Mouse (Mus musculus) myocyte (in vitro differentiated cells): ENCODE data around the gene Zfp853.

ENCODE experiments used
- CEBPB ChIP-seq: IDR thresholded peaks from 2 replicates; pipeline ENCODE4 v1.6.1; 2011; ENCODE audit warnings: mild to moderate bottlenecking, moderate library complexity; ENCODE audit not compliant: poor library complexity, insufficient read depth, severe bottlenecking
- E2F4 ChIP-seq: IDR thresholded peaks from one replicate; pipeline ENCODE4 v1.6.1; 2011; ENCODE audit warnings: mild to moderate bottlenecking, control low read depth, moderate library complexity; ENCODE audit not compliant: insufficient read depth
- MAX ChIP-seq: IDR thresholded peaks from one replicate; pipeline ENCODE4 v1.6.1; 2011; ENCODE audit warnings: low read depth, mild to moderate bottlenecking, control low read depth
- MYOD1 ChIP-seq, 3 experiments: IDR thresholded peaks; one replicate each; pipeline ENCODE4 v1.6.1; 2011; ENCODE audit warnings: control low read depth in 2 of 3, low read depth in 2 of 3, mild to moderate bottlenecking in 2 of 3, moderate library complexity in 1 of 3; ENCODE audit not compliant: insufficient read length in 2 of 3, control insufficient read depth in 1 of 3
- MYOG ChIP-seq, 3 experiments: IDR thresholded peaks; one replicate each; pipeline ENCODE4 v1.6.1; 2011; ENCODE audit warnings: control low read depth in 2 of 3, low read depth in 2 of 3, mild to moderate bottlenecking in 2 of 3; ENCODE audit not compliant: insufficient read length in 2 of 3, control insufficient read depth in 1 of 3, insufficient read depth in 1 of 3
- POLR2A ChIP-seq: IDR thresholded peaks from one replicate; pipeline ENCODE4 v1.6.1; 2011; ENCODE audit warnings: low read depth, mild to moderate bottlenecking, control low read depth, moderate library complexity; ENCODE audit not compliant: insufficient read length
- POLR2AphosphoS2 ChIP-seq: IDR thresholded peaks from one replicate; pipeline ENCODE4 v1.6.1; 2011; ENCODE audit warnings: low read depth, control low read depth; ENCODE audit not compliant: insufficient read length
- REST ChIP-seq: IDR thresholded peaks from one replicate; pipeline ENCODE4 v1.6.1; 2011; ENCODE audit warnings: mild to moderate bottlenecking, control low read depth, moderate library complexity; ENCODE audit not compliant: insufficient read depth, insufficient read length
- SRF ChIP-seq: IDR thresholded peaks from one replicate; pipeline ENCODE4 v1.6.1; 2011; ENCODE audit warnings: low read depth; ENCODE audit not compliant: control insufficient read depth, insufficient read length
- TCF12 ChIP-seq: IDR thresholded peaks from one replicate; pipeline ENCODE4 v1.6.1; 2011; ENCODE audit warnings: mild to moderate bottlenecking, control low read depth; ENCODE audit not compliant: poor library complexity, insufficient read depth, severe bottlenecking
- TCF3 ChIP-seq: IDR thresholded peaks from one replicate; pipeline ENCODE4 v1.6.1; 2011; ENCODE audit warnings: low read depth, control low read depth; ENCODE audit not compliant: insufficient read length
- USF1 ChIP-seq: IDR thresholded peaks from one replicate; pipeline ENCODE4 v1.6.1; 2011; ENCODE audit warnings: low read depth, mild to moderate bottlenecking, control low read depth, moderate library complexity

DNA sequence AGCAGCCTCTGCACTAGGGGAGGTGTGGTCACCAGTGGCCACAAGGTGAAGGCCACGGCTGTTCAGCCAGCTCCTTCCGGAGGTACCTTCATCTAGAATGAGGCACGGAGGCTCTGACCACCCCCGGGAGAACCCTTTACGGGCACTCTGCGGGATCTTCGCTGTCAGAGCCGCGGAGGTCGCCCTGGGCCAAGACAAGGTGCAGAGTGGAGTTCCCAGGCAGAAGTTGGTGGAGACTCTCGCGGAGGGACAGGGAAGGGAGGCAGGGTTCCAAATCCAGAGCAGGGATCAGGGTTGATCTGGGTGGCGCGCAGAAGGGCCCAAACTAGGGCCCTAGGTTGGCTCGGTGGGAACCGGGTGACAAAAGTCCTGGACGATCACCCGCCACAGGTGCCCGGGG, 544 bp downstream of the Zfp853 start:
- TF ChIP-seq POLR2A (no peak), MYOD1 (IDR thresholded peaks at IDR 0.05; ENCODE audit: control insufficient read depth in 1 of 3, insufficient read length in 2 of 3, low read depth in 2 of 3) (no peak), USF1 (no peak), MYOG (IDR thresholded peaks at IDR 0.05; ENCODE audit: control insufficient read depth in 1 of 3, insufficient read depth in 1 of 3, insufficient read length in 2 of 3, low read depth in 2 of 3) (no peak), SRF (no peak), POLR2AphosphoS2 (no peak), E2F4 (no peak), TCF3 (no peak), MAX (no peak), TCF12 (no peak), CEBPB (no peak), REST (no peak)
